8 mouse cellular contexts compared by ENCODE assay signal in the genomic region with DNA sequence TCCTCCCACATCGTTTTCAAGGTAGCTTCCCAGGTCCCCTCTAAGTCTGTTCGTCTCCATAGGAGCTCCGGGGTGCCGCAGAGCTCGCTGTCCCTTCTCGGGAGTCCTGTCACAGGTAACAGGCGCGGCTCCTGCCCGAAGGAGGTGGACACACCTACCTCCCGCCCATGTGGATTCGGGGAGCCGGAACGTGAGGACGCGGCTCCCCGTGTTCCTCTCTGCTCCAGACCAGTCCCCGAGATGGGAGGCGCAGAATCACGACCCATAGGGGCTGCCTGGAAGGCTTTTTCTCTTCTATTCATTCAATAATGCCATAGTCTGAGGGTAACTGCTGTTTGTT. TPM values are rescaled to one million over a fixed set of nuclear protein-coding genes. Genes with fewer than 3 reads are reported as not detected.
A peak's percentile ranks its signal among the peaks of the same experiment; 100 is the strongest.
DNase-seq lines count a peak whose midpoint lies in the region; ATAC-seq and TF ChIP-seq lines count a peak whose summit lies in the region.

No protein-coding gene starts in this region.

- peak overlapping the region; percentile 93 for H3K4me3 ChIP-seq in erythroblast, embryonic 14.5 days (replicated peaks)
- peak overlapping the region; percentile 84 for H3K4me3 ChIP-seq in spleen, adult 2 months (ENCODE audit: extremely low read depth, insufficient read depth, insufficient read length)
- H3K4me3 ChIP-seq in limb, embryonic 13.5 days: peak overlapping the region; percentile 80
- peak overlapping the region; percentile 95 for H3K4me3 ChIP-seq in neural tube, embryonic 14.5 days (ENCODE audit: low read depth, low read length)

- DNase-seq in spleen, adult 2 months (ENCODE audit: low read depth in 1 of 2, low spot score in 2 of 2): no peak
- no peak for DNase-seq in spleen, postnatal 10 days (ENCODE audit: low spot score in 2 of 2)
- no peak for DNase-seq in embryo, embryonic 10 days (ENCODE audit: low spot score)
- DNase-seq in cerebellum, adult 18-20 months: no peak

- WGBS in spleen, adult 2 months: 2% methylated on average over 19 of the region's 19 CpGs
- 1% methylated on average over 19 of the region's 19 CpGs for WGBS in limb, embryonic 13.5 days
- under 1% methylated on average over 19 of the region's 19 CpGs for WGBS in neural tube, embryonic 14.5 days

- H3K27me3 ChIP-seq in erythroblast, embryonic 14.5 days (ENCODE audit: control insufficient read depth): no peaks in the 10 kb centered on the region
- no peaks in the 10 kb centered on the region for H3K27me3 ChIP-seq in spleen, adult 2 months (ENCODE audit: control insufficient read depth, insufficient read depth, low read length)
- no peaks in the 10 kb centered on the region for H3K27me3 ChIP-seq in limb, embryonic 13.5 days
- H3K27me3 ChIP-seq in neural tube, embryonic 14.5 days (ENCODE audit: control insufficient read depth, insufficient read depth, low read length): no peaks in the 10 kb centered on the region

- TF ChIP-seq POLR2A in spleen, adult 2 months (IDR thresholded peaks at IDR 0.05; ENCODE audit: low read depth, low read length): no peak

- peak overlapping the region; percentile 79 for H3K4me2 ChIP-seq in limb, embryonic 13.5 days (replicated peaks)
- H3K4me2 ChIP-seq in neural tube, embryonic 14.5 days (ENCODE audit: low read depth, low read length): peak overlapping the region; percentile 79

- no peak overlapping the region for H3K27ac ChIP-seq in spleen, adult 2 months (ENCODE audit: insufficient read depth, low read length)
- H3K27ac ChIP-seq in limb, embryonic 13.5 days: peak overlapping the region; percentile 85; the same call in 1 of the 2 replicates
- H3K27ac ChIP-seq in neural tube, embryonic 14.5 days (ENCODE audit: low read depth, low read length): peak overlapping the region; percentile 75

- ATAC-seq in erythroblast, adult 5-6 weeks (replicated peaks; ENCODE audit: low FRiP score, poor library complexity, severe bottlenecking): no peak
- no peak for ATAC-seq in limb, embryonic 13.5 days (ENCODE audit: low FRiP score, low read depth)
- no peak; the same call in 1 of the 2 replicates for ATAC-seq in neural tube, embryonic 14.5 days (ENCODE audit: low read depth)

- TF ChIP-seq CTCF in spleen, adult 2 months (IDR thresholded peaks at IDR 0.05; ENCODE audit: extremely low read depth, insufficient read depth, insufficient read length, insufficient replicate concordance): no peak

- H3K4me1 ChIP-seq in erythroblast, embryonic 14.5 days (ENCODE audit: control insufficient read depth): peaks cover 29% of the 10 kb centered on the region
- no peaks in the 10 kb centered on the region for H3K4me1 ChIP-seq in spleen, adult 2 months (ENCODE audit: control insufficient read depth, insufficient read depth, insufficient read length)
- H3K4me1 ChIP-seq in limb, embryonic 13.5 days: peaks cover 31% of the 10 kb centered on the region
- H3K4me1 ChIP-seq in neural tube, embryonic 14.5 days (ENCODE audit: control insufficient read depth, insufficient read depth, low read length): peaks cover 11% of the 10 kb centered on the region; the same call in 1 of the 2 replicates

- H3K9me3 ChIP-seq in erythroblast, embryonic 14.5 days (ENCODE audit: control insufficient read depth, low read length): no peaks in the 10 kb centered on the region
- H3K9me3 ChIP-seq in limb, embryonic 13.5 days: no peaks in the 10 kb centered on the region
- no peaks in the 10 kb centered on the region for H3K9me3 ChIP-seq in neural tube, embryonic 14.5 days (ENCODE audit: control insufficient read depth, low read length)

- peak overlapping the region; percentile 84 for H3K9ac ChIP-seq in limb, embryonic 13.5 days
- peak overlapping the region; percentile 61 for H3K9ac ChIP-seq in neural tube, embryonic 14.5 days (replicated peaks; ENCODE audit: low read depth, low read length)

- H3K36me3 ChIP-seq in erythroblast, embryonic 14.5 days (ENCODE audit: control insufficient read depth): no peaks in the 10 kb centered on the region
- no peaks in the 10 kb centered on the region for H3K36me3 ChIP-seq in spleen, adult 2 months (ENCODE audit: control insufficient read depth, insufficient read depth, low read length)
- no peaks in the 10 kb centered on the region for H3K36me3 ChIP-seq in limb, embryonic 13.5 days
- no peaks in the 10 kb centered on the region for H3K36me3 ChIP-seq in neural tube, embryonic 14.5 days (ENCODE audit: control insufficient read depth, insufficient read depth, low read length)

RNA-seq across cellular contexts. Expression of gene Sipa1l3, which starts 0.7 kb away (rescaled TPM):
- polyA plus RNA-seq in erythroblast, embryonic 14.5 days (2012): 2.0 and 2.2 TPM in 2 replicates
- 2.9 and 5.4 TPM in 2 replicates for total RNA-seq in erythroblast, adult 5-6 weeks (2015; ENCODE audit: low replicate concordance)
- 1.1 and 5.2 TPM in 2 replicates for total RNA-seq in erythroblast, adult 5-6 weeks (2017; ENCODE audit: low replicate concordance)
- 30.3 and 47.5 TPM in 2 replicates for polyA plus RNA-seq in spleen, adult 2 months (2012; rRNA removed)
- 11.5 and 13.9 TPM in 2 replicates for polyA plus RNA-seq in limb, embryonic 13.5 days (2015; fragmentation: Nextera tagmentation; extraction: Ambion mirVana)
- polyA plus RNA-seq in neural tube, embryonic 14.5 days (2014; fragmentation: Nextera tagmentation; extraction: Ambion mirVana): 13.5 and 22.1 TPM in 2 replicates
